Mouse (Mus musculus): ENCODE results near the gene Mei4. TPM values are rescaled to one million over a fixed set of nuclear protein-coding genes. Genes with fewer than 3 reads are reported as not detected.

Mei4 gene
- polyA plus RNA-seq (2012; fragmentation: generic; extraction: Trizol) = 0.23 TPM
- long read RNA-seq, experiment 1 = 0 reads
- long read RNA-seq, experiment 2 = 0 reads

GRCm38 (mm10) chr9:81863181-81863887, at the start of gene Mei4:
TSS of gene Mei4 (plus strand) at chr9:81863670.
- Histone ChIP-seq H3K79me3 (ENCODE audit: low read depth) (no peaks in the 10 kb centered on the region), H3K27me3 (ENCODE audit: control insufficient read depth, insufficient read depth, insufficient read length) (no peaks in the 10 kb centered on the region), H3K4me3 (ENCODE audit: insufficient read depth, poor library complexity, severe bottlenecking) (no peak within 1 kb of the TSS), H3ac (ENCODE audit: control insufficient read depth, insufficient read length, low read depth) (no peak within 1 kb of the TSS), H3K79me2 (ENCODE audit: control insufficient read depth, insufficient read depth) (no peaks in the 10 kb centered on the region), H3K36me3 (ENCODE audit: control insufficient read depth, insufficient read depth) (no peaks in the 10 kb centered on the region)
- TF ChIP-seq MYOD1 (IDR thresholded peaks at IDR 0.05; ENCODE audit: control insufficient read depth, insufficient read length, low read depth) (no peak), CTCF (IDR thresholded peaks at IDR 0.05; ENCODE audit: control insufficient read depth, insufficient read depth, insufficient read length) (peak; percentile 88)

GRCm38 (mm10) chr9:81819715-81820373, 43.6 kb upstream of the Mei4 start:
- Histone ChIP-seq H3K27me3 (ENCODE audit: control insufficient read depth, insufficient read depth, insufficient read length) (no peaks in the 10 kb centered on the region), H3K4me3 (ENCODE audit: insufficient read depth, poor library complexity, severe bottlenecking) (no peak overlapping the region), H3ac (ENCODE audit: control insufficient read depth, insufficient read length, low read depth) (no peak overlapping the region), H3K79me2 (ENCODE audit: control insufficient read depth, insufficient read depth) (no peaks in the 10 kb centered on the region), H3K36me3 (ENCODE audit: control insufficient read depth, insufficient read depth) (no peaks in the 10 kb centered on the region), H3K79me3 (ENCODE audit: low read depth) (no peaks in the 10 kb centered on the region)
- TF ChIP-seq FOSL1 (IDR thresholded peaks at IDR 0.05; ENCODE audit: insufficient read depth, low read length, poor library complexity, severe bottlenecking) (no peak), MYOG (IDR thresholded peaks at IDR 0.05; ENCODE audit: control insufficient read depth, extremely low read depth, insufficient read length) (no peak), USF1 (IDR thresholded peaks at IDR 0.05; ENCODE audit: low read depth) (no peak), CTCF (IDR thresholded peaks at IDR 0.05; ENCODE audit: control insufficient read depth, insufficient read depth, insufficient read length) (no peak), MAX (IDR thresholded peaks at IDR 0.05) (no peak), CEBPB (IDR thresholded peaks at IDR 0.05; ENCODE audit: low read depth) (no peak), MYOD1 (IDR thresholded peaks at IDR 0.05; ENCODE audit: control insufficient read depth, insufficient read length, low read depth) (no peak)

GRCm38 (mm10) chr9:81827560-81827959, 35.9 kb upstream of the Mei4 start:
- TF ChIP-seq FOSL1 (IDR thresholded peaks at IDR 0.05; ENCODE audit: insufficient read depth, low read length, poor library complexity, severe bottlenecking) (no peak), USF1 (IDR thresholded peaks at IDR 0.05; ENCODE audit: low read depth) (no peak)
- Histone ChIP-seq H3K36me3 (ENCODE audit: control insufficient read depth, insufficient read depth) (no peaks in the 10 kb centered on the region), H3K79me2 (ENCODE audit: control insufficient read depth, insufficient read depth) (no peaks in the 10 kb centered on the region), H3K4me3 (ENCODE audit: insufficient read depth, poor library complexity, severe bottlenecking) (no peak overlapping the region), H3ac (ENCODE audit: control insufficient read depth, insufficient read length, low read depth) (no peak overlapping the region), H3K27me3 (ENCODE audit: control insufficient read depth, insufficient read depth, insufficient read length) (no peaks in the 10 kb centered on the region), H3K79me3 (ENCODE audit: low read depth) (no peaks in the 10 kb centered on the region)

GRCm38 (mm10) chr9:81834056-81834455, 29.4 kb upstream of the Mei4 start:
- Histone ChIP-seq H3K36me3 (ENCODE audit: control insufficient read depth, insufficient read depth) (no peaks in the 10 kb centered on the region), H3K4me3 (ENCODE audit: insufficient read depth, poor library complexity, severe bottlenecking) (no peak overlapping the region), H3K27me3 (ENCODE audit: control insufficient read depth, insufficient read depth, insufficient read length) (no peaks in the 10 kb centered on the region), H3ac (ENCODE audit: control insufficient read depth, insufficient read length, low read depth) (no peak overlapping the region), H3K79me2 (ENCODE audit: control insufficient read depth, insufficient read depth) (no peaks in the 10 kb centered on the region), H3K79me3 (ENCODE audit: low read depth) (no peaks in the 10 kb centered on the region)
- TF ChIP-seq CTCF (IDR thresholded peaks at IDR 0.05; ENCODE audit: control insufficient read depth, insufficient read depth, insufficient read length) (no peak), MYOG (IDR thresholded peaks at IDR 0.05; ENCODE audit: control insufficient read depth, extremely low read depth, insufficient read length) (no peak)

- no peaks in the 10 kb centered on the region for H3K79me2 ChIP-seq (ENCODE audit: control insufficient read depth, insufficient read depth)
- TF ChIP-seq USF1 (IDR thresholded peaks at IDR 0.05; ENCODE audit: low read depth) = no peak
- H3ac ChIP-seq (ENCODE audit: control insufficient read depth, insufficient read length, low read depth) = no peak overlapping the region
- H3K79me3 ChIP-seq (ENCODE audit: low read depth) = no peaks in the 10 kb centered on the region
- H3K4me3 ChIP-seq (ENCODE audit: insufficient read depth, poor library complexity, severe bottlenecking) = no peak overlapping the region
- H3K27me3 ChIP-seq (ENCODE audit: control insufficient read depth, insufficient read depth, insufficient read length) = no peaks in the 10 kb centered on the region
- H3K36me3 ChIP-seq (ENCODE audit: control insufficient read depth, insufficient read depth) = no peaks in the 10 kb centered on the region
These were observed 4.6 kb upstream of the Mei4 start for GRCm38 (mm10) chr9:81858861-81859260.

- no peaks in the 10 kb centered on the region for H3K27me3 ChIP-seq (ENCODE audit: control insufficient read depth, insufficient read depth, insufficient read length)
- no peaks in the 10 kb centered on the region for H3K36me3 ChIP-seq (ENCODE audit: control insufficient read depth, insufficient read depth)
- no peaks in the 10 kb centered on the region for H3K79me2 ChIP-seq (ENCODE audit: control insufficient read depth, insufficient read depth)
- TF ChIP-seq MYOG (IDR thresholded peaks at IDR 0.05; ENCODE audit: control insufficient read depth, extremely low read depth, insufficient read length) (no peak), MAX (IDR thresholded peaks at IDR 0.05) (no peak), CEBPB (IDR thresholded peaks at IDR 0.05; ENCODE audit: low read depth) (no peak), MYOD1 (IDR thresholded peaks at IDR 0.05; ENCODE audit: control insufficient read depth, insufficient read length, low read depth) (no peak), CTCF (IDR thresholded peaks at IDR 0.05; ENCODE audit: control insufficient read depth, insufficient read depth, insufficient read length) (no peak), FOSL1 (IDR thresholded peaks at IDR 0.05; ENCODE audit: insufficient read depth, low read length, poor library complexity, severe bottlenecking) (no peak), USF1 (IDR thresholded peaks at IDR 0.05; ENCODE audit: low read depth) (no peak)
- H3ac ChIP-seq (ENCODE audit: control insufficient read depth, insufficient read length, low read depth) = no peak overlapping the region
- H3K79me3 ChIP-seq (ENCODE audit: low read depth) = no peaks in the 10 kb centered on the region
- H3K4me3 ChIP-seq (ENCODE audit: insufficient read depth, poor library complexity, severe bottlenecking) = no peak overlapping the region
These were observed 391 bp downstream of the Mei4 start for GRCm38 (mm10) chr9:81863888-81864234.

Measured in C2C12 (cell line).